Mouse (Mus musculus) adrenal gland, adult (tissue): ENCODE measurements around the gene Sat1.
"Not testable (repeated sequence)": the region's sequence is repeated elsewhere in the genome, so short reads cannot be mapped to it uniquely, and the experiment has no call there.

Experiments
- DNase-seq, 2 experiments: peaks; one replicate each; pipeline ENCODE4 v3.0.0; 2022 to 2023; ENCODE audit warnings: low spot score in 1 of 2; ENCODE audit not compliant: inconsistent age in 2 of 2

Gene Sat1

GRCm38 (mm10) chrX:155216271-155216670 is at the start of gene Sat1:
Gene Sat1 (minus strand): TSS chrX:155216449.
- DNase-seq = peak; percentile 95 to 97

GRCm38 (mm10) chrX:155262915-155263252 is 46.6 kb upstream of the Sat1 start:
- no peak for DNase-seq

GRCm38 (mm10) chrX:155262235-155262914 is 46.1 kb upstream of the Sat1 start, which contains the start of gene Acot9:
Gene Acot9 (plus strand): TSS chrX:155262443.
- DNase-seq = peak; percentile 93 to 95

DNA sequence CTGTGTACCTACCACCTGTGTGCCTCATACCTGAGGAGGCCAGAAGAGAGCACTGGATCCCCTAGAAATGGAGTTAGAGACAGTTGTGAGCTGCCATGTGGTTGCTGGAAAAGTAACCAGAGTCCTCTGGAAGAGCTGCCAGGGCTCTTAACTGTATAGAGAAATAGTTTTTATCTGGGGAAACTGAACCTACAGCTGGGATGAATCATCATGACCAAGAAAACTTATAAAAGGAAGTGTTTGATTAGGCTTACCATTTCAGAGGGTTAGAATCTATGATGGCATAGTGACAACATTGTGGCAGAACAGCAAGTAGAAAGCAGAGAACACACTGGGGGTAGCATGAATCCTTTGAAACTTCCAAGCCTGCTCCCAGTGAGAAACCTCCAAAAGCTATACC is 40.6 kb upstream of the Sat1 start:
- DNase-seq = no peak

DNA sequence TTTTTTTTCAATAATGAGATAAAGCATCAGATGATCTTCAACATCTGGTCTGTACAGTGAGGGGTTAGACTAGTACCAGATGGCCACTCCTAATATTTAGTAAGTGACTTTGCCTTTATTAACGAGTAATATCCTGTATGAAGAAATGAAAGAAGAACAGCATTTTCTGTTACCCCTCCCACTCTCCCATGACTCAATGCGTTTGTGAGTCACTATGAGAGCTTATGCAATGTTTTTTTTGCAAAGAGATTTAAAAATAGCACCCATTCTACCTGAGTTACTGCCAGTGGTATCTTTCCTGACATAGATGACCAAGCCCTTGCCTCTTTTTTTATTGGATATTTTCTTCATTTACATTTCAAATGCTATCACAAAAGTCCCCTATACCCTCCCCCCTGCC is 2.0 kb upstream of the Sat1 start:
- peak in 1 of 2 experiments; percentile 62 for DNase-seq

- peak; percentile 49 to 82 for DNase-seq
Measured at GRCm38 (mm10) chrX:155215501-155216248, 574 bp downstream of the Sat1 start.

- DNase-seq = no peak
Measured at GRCm38 (mm10) chrX:155214291-155215136, 1.7 kb downstream of the Sat1 start.

GRCm38 (mm10) chrX:155208671-155209070 is 7.6 kb downstream of the Sat1 start:
- no peak for DNase-seq

DNA sequence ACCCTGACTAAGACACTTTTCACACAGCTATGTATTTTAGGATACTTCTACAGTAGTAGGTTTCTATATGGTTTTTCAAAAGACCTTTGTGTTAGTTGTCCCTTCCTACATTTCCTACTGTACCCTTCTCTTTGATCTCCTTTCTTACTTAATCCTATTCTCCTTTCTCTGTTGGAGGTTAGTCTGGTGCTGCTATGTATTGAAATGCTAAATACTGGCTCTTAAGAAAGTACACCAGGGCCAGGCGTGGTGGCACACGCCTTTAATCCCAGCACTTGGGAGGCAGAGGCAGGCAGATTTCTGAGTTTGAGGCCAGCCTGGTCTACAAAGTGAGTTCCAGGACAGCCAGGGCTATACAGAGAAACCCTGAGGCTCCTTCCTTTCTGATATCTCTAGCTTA is 10.8 kb downstream of the Sat1 start:
- not testable (repeated sequence) for DNase-seq

DNA sequence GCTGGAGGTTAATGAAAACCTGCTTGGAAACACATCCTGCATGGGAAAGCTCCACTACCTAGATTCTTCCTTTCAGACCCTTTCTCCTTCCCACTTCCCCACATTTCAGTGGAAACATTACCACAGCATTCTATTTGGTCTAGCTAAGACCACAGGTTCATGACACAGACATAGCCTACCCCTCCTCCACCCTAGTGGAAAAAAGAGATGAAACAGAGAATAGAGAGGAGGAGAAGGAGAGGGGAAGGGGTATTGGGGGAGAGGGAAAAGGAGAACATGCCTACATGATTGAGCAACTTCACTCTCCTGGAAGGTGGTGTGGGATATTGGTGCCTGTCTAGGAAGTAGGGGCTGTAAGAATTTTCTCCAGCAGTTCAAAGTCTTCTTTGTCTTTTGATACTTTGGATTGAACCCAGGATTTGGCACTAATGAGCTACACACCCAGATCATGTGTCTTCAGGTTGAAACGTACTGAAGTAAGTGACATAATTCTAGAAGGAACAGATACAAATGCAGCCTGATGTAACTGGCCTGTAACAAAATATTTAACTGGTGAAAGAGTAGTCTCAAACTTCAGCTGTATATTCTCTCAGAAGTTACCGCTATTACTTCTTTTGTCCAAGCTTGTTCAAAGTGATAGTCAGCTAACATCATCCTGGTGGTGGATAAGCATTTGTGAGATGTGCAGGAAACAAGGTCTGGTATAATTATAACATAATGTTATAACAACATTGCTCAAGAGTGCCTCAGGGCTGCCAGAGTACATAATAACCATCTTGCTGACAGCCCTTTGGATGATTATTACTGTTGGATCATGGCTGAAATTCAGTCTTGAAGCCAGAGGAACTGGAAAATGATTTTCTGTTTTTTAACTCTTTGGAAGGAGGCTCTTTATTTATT is 13.6 kb downstream of the Sat1 start:
- DNase-seq = no peak

GRCm38 (mm10) chrX:155201799-155202198 is 14.4 kb downstream of the Sat1 start:
- DNase-seq = no peak

DNA sequence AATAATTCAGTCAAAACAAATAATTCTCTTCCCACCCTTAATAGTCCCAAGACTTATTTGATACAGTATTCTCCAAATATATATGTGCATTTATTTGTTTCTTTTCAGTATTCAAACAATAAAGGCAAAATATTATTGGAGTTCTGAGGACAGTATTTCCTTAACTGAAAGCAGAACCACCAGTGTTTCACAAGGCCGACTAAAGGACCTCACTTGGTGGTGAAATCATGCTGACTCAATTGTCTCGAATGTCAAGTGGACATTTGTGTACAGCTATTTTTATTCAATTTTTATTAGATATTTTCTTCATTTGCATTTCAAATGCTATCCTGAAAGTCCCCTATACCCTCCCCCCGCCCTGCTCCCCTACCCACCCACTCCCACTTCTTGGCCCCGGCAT is 21.3 kb downstream of the Sat1 start:
- no peak for DNase-seq

- peak in 1 of 2 experiments; percentile 57 for DNase-seq
Measured at GRCm38 (mm10) chrX:155193732-155194443, 22.4 kb downstream of the Sat1 start.

DNA sequence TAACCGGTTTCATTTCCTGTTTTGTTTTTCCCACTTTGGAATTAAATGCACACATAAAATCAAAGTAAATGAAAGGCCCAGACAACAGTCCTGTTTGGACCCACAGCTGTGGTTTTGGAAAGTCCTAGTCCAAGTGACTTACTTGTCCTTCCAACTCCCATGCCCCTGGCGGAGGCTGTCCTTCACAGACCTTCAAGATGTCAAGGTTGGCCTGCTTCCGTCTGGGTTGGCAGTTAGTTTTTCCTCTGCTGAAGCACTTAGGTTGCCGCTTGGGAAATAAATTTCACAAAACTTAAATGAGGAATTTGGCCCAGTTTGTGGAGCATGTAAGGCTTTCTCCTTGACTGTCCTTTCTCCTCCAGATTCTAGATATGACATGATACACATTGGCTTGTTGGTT is 24.3 kb downstream of the Sat1 start:
- peak; percentile 47 to 83 for DNase-seq

GRCm38 (mm10) chrX:155177640-155178039 is 38.6 kb downstream of the Sat1 start:
- no peak for DNase-seq

GRCm38 (mm10) chrX:155177230-155177629 is 39.0 kb downstream of the Sat1 start:
- no peak for DNase-seq

DNA sequence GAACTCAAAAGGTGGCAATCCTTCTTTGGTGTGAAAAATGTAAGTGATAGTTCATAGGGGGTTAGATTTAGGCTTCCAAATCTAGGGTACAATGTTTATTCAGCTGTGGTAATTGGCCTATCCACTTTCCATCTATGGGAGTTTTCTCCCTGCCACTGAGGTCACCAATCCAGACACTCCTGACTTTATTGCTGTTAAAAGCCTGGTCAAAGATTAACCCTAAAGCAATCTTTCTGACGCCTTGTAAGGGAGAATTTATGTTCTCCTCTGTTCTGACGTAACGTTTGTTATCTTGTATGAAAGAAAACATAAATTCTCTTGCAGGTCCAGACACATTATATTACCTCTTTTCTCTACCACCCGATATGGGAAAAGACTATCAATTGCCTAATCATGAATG is 40.7 kb downstream of the Sat1 start:
- DNase-seq = no peak

DNA sequence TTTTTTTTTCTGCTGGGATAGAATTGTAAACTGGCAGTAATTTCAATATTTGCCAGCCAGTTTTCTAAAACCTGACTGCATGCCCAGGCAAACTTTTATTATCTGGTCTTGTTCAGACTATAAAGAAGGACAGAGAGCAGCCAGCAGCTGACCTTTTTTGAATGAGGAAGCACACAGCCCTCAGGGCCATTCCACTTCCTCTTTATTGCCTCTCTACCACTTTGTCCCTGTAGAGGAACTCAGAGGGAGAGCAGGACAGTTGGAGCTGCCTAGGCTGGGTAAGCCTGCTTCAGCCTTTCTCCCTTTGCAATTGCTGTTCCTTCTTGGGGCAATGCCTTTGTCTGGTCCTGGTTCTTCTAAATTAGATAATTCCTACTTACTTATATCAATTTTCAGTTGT is 43.9 kb downstream of the Sat1 start:
- no peak for DNase-seq

GRCm38 (mm10) chrX:155171754-155172153 is 44.5 kb downstream of the Sat1 start:
- DNase-seq = no peak

GRCm38 (mm10) chrX:155169886-155170285 is 46.4 kb downstream of the Sat1 start:
- no peak for DNase-seq
